Mouse (Mus musculus) CH12.LX (cell line): ENCODE results near the gene Adss. TPM values are rescaled to one million over a fixed set of nuclear protein-coding genes. Genes with fewer than 3 reads are reported as not detected.

ENCODE experiments used
- DNase-seq: peaks from one replicate; pipeline ENCODE4 v3.0.0-alpha.2; 2013; ENCODE audit errors: extremely low read depth
- H3K27ac ChIP-seq: 2 replicates; pipeline ENCODE4 v1.5.1; 2012; ENCODE audit warnings: low read depth, mild to moderate bottlenecking, control low read depth, moderate library complexity; ENCODE audit not compliant: insufficient read depth
- H3K27me3 ChIP-seq: replicated peaks from 2 replicates; pipeline ENCODE3; 2012; ENCODE audit warnings: inconsistent platforms
- H3K36me3 ChIP-seq, 2 experiments: replicated peaks in 1 of 2; 2 replicates each; pipeline versions ENCODE3 to v1.6.1; 2012; ENCODE audit warnings: inconsistent platforms in 1 of 2, low read length in 1 of 2, mild to moderate bottlenecking in 1 of 2, mixed read lengths in 1 of 2, moderate library complexity in 1 of 2; ENCODE audit not compliant: control insufficient read depth in 1 of 2, insufficient read depth in 1 of 2
- H3K4me1 ChIP-seq, 2 experiments: 2 replicates each; pipeline ENCODE4 v1.6.1; 2012; ENCODE audit warnings: inconsistent platforms in 1 of 2, moderate library complexity in 1 of 2; ENCODE audit not compliant: insufficient read depth in 2 of 2, control insufficient read depth in 1 of 2
- H3K4me2 ChIP-seq: 2 replicates; pipeline ENCODE4 v1.6.1; 2012; ENCODE audit warnings: low read depth, mild to moderate bottlenecking, control low read depth; ENCODE audit not compliant: poor library complexity, insufficient read depth, severe bottlenecking
- H3K4me3 ChIP-seq, 3 experiments: fragments of 150-350 bp in 1 of 3; sonication (generic) in 1 of 3; replicated peaks in 1 of 3; 2 replicates each; pipeline versions ENCODE3 to v1.5.1; 2011 to 2012; ENCODE audit warnings: low read depth in 2 of 3, low read length in 2 of 3, mild to moderate bottlenecking in 2 of 3, moderate library complexity in 2 of 3, control low read depth in 1 of 3, improper control_type of control experiment in 1 of 3, inconsistent platforms in 1 of 3, mixed read lengths in 1 of 3; ENCODE audit not compliant: poor library complexity in 1 of 3
- H3K79me2 ChIP-seq: replicated peaks from 2 replicates; pipeline ENCODE4 v1.6.1; 2012; ENCODE audit warnings: mild to moderate bottlenecking, moderate library complexity; ENCODE audit not compliant: control insufficient read depth, poor library complexity, insufficient read depth, severe bottlenecking; ENCODE audit errors: extremely low read depth
- H3K9ac ChIP-seq: 2 replicates; pipeline ENCODE4 v1.6.1; 2012; ENCODE audit warnings: low read depth, mild to moderate bottlenecking, control low read depth, moderate library complexity; ENCODE audit not compliant: insufficient read depth
- H3K9me3 ChIP-seq: replicated peaks from 2 replicates; pipeline ENCODE3; 2012; ENCODE audit warnings: low read length, inconsistent platforms, mixed read lengths
- BHLHE40 ChIP-seq: IDR thresholded peaks from 2 replicates; pipeline ENCODE4 v1.6.1; 2011; ENCODE audit warnings: mild to moderate bottlenecking, low read depth, low read length, improper control_type of control experiment
- CHD1 ChIP-seq: IDR thresholded peaks from 2 replicates; pipeline ENCODE4 v1.6.1; 2012; ENCODE audit warnings: low read depth, low read length, improper control_type of control experiment, inconsistent platforms
- CHD2 ChIP-seq: IDR thresholded peaks from 2 replicates; pipeline ENCODE4 v1.6.1; 2011; ENCODE audit warnings: low read length, improper control_type of control experiment
- CTCF ChIP-seq, 2 experiments: IDR thresholded peaks in 1 of 2; conservative IDR thresholded peaks in 1 of 2; 2 replicates each; pipeline ENCODE4 v1.5.1; 2011 to 2012; ENCODE audit warnings: low read depth in 2 of 2, low read length in 2 of 2, improper control_type of control experiment in 1 of 2, inconsistent platforms in 1 of 2, mild to moderate bottlenecking in 1 of 2, moderate library complexity in 1 of 2
- E2F4 ChIP-seq: IDR thresholded peaks from 2 replicates; pipeline ENCODE4 v1.6.1; 2011; ENCODE audit warnings: low read depth, low read length, improper control_type of control experiment; ENCODE audit not compliant: insufficient replicate concordance
- ELF1 ChIP-seq: IDR thresholded peaks from 2 replicates; pipeline ENCODE4 v1.6.1; 2014; ENCODE audit warnings: low read depth, mild to moderate bottlenecking, inconsistent platforms, low read length, improper control_type of control experiment
- EP300 ChIP-seq: IDR thresholded peaks from 2 replicates; pipeline ENCODE4 v1.6.1; 2011; ENCODE audit warnings: low read length, improper control_type of control experiment
- ETS1 ChIP-seq: conservative IDR thresholded peaks from 2 replicates; pipeline ENCODE4 v1.6.1; 2012; ENCODE audit warnings: low read depth, mild to moderate bottlenecking, inconsistent platforms, low read length, improper control_type of control experiment, moderate library complexity
- JUN ChIP-seq: IDR thresholded peaks from 2 replicates; pipeline ENCODE4 v1.6.1; 2011; ENCODE audit warnings: low read depth, mild to moderate bottlenecking, low read length, improper control_type of control experiment, moderate library complexity; ENCODE audit not compliant: insufficient read depth
- KAT2A ChIP-seq: IDR thresholded peaks from 2 replicates; pipeline ENCODE4 v1.6.1; 2012; ENCODE audit warnings: low read length, improper control_type of control experiment, inconsistent platforms; ENCODE audit not compliant: insufficient replicate concordance
- MAFK ChIP-seq: IDR thresholded peaks from 2 replicates; pipeline ENCODE4 v1.6.1; 2011; ENCODE audit warnings: low read length, improper control_type of control experiment; ENCODE audit not compliant: insufficient replicate concordance
- MAZ ChIP-seq: IDR thresholded peaks from 2 replicates; pipeline ENCODE4 v1.6.1; 2012; ENCODE audit warnings: low read depth, mild to moderate bottlenecking, inconsistent platforms, low read length, improper control_type of control experiment, moderate library complexity
- MEF2A ChIP-seq: IDR thresholded peaks from 2 replicates; pipeline ENCODE4 v1.6.1; 2014; ENCODE audit warnings: low read depth, mild to moderate bottlenecking, inconsistent platforms, low read length, improper control_type of control experiment, borderline replicate concordance
- MXI1 ChIP-seq: IDR thresholded peaks from 2 replicates; pipeline ENCODE4 v1.6.1; 2011; ENCODE audit warnings: mild to moderate bottlenecking, low read depth, low read length, improper control_type of control experiment
- NELFE ChIP-seq: IDR thresholded peaks from 2 replicates; pipeline ENCODE4 v1.6.1; 2011; ENCODE audit warnings: low read depth, low read length, improper control_type of control experiment
- POLR2A ChIP-seq: IDR thresholded peaks from 2 replicates; pipeline ENCODE4 v1.6.1; 2011; ENCODE audit warnings: low read depth, mild to moderate bottlenecking, improper control_type of control experiment, low read length
- POLR2AphosphoS2 ChIP-seq: IDR thresholded peaks from 2 replicates; pipeline ENCODE4 v1.6.1; 2011; ENCODE audit warnings: low read depth, low read length, improper control_type of control experiment
- RCOR1 ChIP-seq: conservative IDR thresholded peaks from 2 replicates; pipeline ENCODE4 v1.6.1; 2012; ENCODE audit warnings: low read depth, mild to moderate bottlenecking, inconsistent platforms, low read length, improper control_type of control experiment
- SMC3 ChIP-seq: IDR thresholded peaks from 2 replicates; pipeline ENCODE4 v1.6.1; 2011; ENCODE audit warnings: low read depth, low read length, improper control_type of control experiment
- ZC3H11A ChIP-seq: IDR thresholded peaks from 2 replicates; pipeline ENCODE4 v1.6.1; 2012; ENCODE audit warnings: low read depth, mild to moderate bottlenecking, inconsistent platforms, low read length, improper control_type of control experiment
- ZKSCAN1 ChIP-seq: IDR thresholded peaks from 2 replicates; pipeline ENCODE4 v1.6.1; 2012; ENCODE audit warnings: low read depth, inconsistent platforms, low read length, improper control_type of control experiment, borderline replicate concordance
- ZMIZ1 ChIP-seq: IDR thresholded peaks from 2 replicates; pipeline ENCODE4 v1.6.1; 2012; ENCODE audit warnings: low read depth, mild to moderate bottlenecking, inconsistent platforms, low read length, improper control_type of control experiment
- dilution Hi-C: fragments of 300-500 bp; cut with MboI; formaldehyde crosslinking; loops from 2 replicates; pipeline ENCODE4 v1.14.3; 2020; ENCODE audit warnings: low sequenced_read_pairs; ENCODE audit not compliant: extremely low pct_unique_long_range_greater_than_20kb, extremely low pct_ligation_motif_present
- in situ Hi-C: fragments of 300-500 bp; cut with MboI; formaldehyde crosslinking; loops from 3 replicates; pipeline ENCODE4 v1.14.3; 2019; ENCODE audit warnings: low sequenced_read_pairs, low pct_ligation_motif_present, low pct_unique_long_range_greater_than_20kb, mixed read lengths
- polyA plus RNA-seq: library from polyadenylated mRNA; unstranded; fragments of >175 nt; gene quantifications from 2 replicates; pipeline ENCODE4 v1.2.1, GENCODE M21; 2012; ENCODE audit warnings: low read depth; ENCODE audit not compliant: insufficient read length
- total RNA-seq, 2 experiments: library from RNA; depleted of rRNA; stranded (reverse); fragments of 300-350 nt in 1 of 2; fragments of >200 nt in 1 of 2; gene quantifications; 2 replicates each; pipeline ENCODE4 v1.2.3; 2012 to 2014

The Adss gene
- total and polyA plus RNA-seq, 3 experiments = 45.2 to 105 (median 95.5) TPM

DNA sequence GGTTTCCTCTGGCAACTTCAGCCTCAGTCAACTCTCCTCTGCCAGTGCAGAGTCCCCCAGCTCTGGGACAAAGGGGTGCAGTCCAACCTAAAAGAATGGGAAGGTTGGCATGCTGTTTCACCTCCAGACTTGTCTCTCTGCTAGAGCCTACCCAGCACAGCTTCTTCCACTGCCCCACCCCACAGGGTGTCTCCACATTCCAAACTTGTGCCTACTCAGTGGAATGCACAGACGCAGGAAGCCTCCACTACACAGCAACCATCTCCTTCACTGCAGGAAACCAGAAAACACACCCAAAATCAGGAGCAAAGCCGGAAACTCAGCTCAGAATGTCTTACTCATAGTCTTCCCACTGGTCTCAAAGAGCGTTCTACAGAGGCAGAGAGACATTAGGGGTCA is 77.3 kb downstream of the Adss start:
- H3K4me3 ChIP-seq = no peak overlapping the region
- in situ Hi-C loops (no loop called here), dilution Hi-C loops (no loop called here)
- H3K36me3 ChIP-seq = no peaks in the 10 kb centered on the region
- no peak overlapping the region for H3K4me2 ChIP-seq
- no peaks in the 10 kb centered on the region for H3K4me1 ChIP-seq
- TF ChIP-seq E2F4 = no peak
- TF ChIP-seq POLR2A = no peak
- H3K27me3 ChIP-seq = no peaks in the 10 kb centered on the region
- H3K79me2 ChIP-seq = no peaks in the 10 kb centered on the region
- H3K9ac ChIP-seq = no peak overlapping the region
- no peak for DNase-seq
- no peak overlapping the region for H3K27ac ChIP-seq
- no peaks in the 10 kb centered on the region for H3K9me3 ChIP-seq

DNA sequence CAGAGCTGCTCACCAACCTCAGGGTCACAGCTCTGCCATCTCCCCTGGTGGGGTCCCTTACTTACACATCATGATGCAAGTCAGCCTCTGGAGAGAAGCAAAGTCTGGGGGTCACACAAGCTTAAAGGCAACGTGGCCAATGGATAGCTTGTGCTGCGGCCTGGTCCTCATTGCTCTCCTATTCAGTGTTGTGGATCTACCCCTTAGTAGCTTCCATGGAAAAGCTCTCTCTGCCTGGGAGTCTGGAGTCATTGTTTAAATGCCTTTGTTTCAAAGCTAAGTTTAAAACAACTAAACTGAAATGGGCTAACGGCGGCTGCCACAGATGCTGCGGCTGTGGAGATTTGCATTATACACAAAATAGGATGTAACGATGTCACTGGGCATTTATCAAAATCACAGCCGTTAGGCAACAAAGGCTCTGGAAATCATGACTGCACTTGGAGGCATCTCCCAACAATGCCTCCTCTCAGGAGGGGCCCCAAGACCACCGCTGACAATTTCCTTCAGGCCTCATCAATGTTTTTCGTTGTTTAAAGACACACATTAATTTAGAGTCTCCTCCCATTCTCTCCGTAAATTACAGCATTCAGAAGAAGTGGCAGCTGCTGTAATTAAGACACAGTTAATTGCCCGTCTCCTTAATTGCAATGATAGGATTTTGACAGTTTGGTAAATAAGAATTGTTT is 77.8 kb downstream of the Adss start:
- in situ Hi-C loops = no loop called here
- dilution Hi-C loops = no loop called here
- H3K36me3 ChIP-seq = no peaks in the 10 kb centered on the region
- H3K27me3 ChIP-seq = no peaks in the 10 kb centered on the region
- no peak overlapping the region for H3K4me3 ChIP-seq
- H3K9ac ChIP-seq = no peak overlapping the region
- no peak overlapping the region for H3K27ac ChIP-seq
- H3K4me2 ChIP-seq = no peak overlapping the region
- no peak for TF ChIP-seq ELF1
- no peak for TF ChIP-seq MAZ
- TF ChIP-seq CTCF (conservative IDR thresholded peaks at IDR 0.05 in 1 of 2, IDR thresholded peaks at IDR 0.05 in 1 of 2; ENCODE audit: low read depth in 2 of 2, low read length in 2 of 2) = no peak
- no peak for TF ChIP-seq POLR2A
- DNase-seq = no peak
- no peaks in the 10 kb centered on the region for H3K79me2 ChIP-seq
- no peaks in the 10 kb centered on the region for H3K9me3 ChIP-seq
- H3K4me1 ChIP-seq = no peaks in the 10 kb centered on the region

DNA sequence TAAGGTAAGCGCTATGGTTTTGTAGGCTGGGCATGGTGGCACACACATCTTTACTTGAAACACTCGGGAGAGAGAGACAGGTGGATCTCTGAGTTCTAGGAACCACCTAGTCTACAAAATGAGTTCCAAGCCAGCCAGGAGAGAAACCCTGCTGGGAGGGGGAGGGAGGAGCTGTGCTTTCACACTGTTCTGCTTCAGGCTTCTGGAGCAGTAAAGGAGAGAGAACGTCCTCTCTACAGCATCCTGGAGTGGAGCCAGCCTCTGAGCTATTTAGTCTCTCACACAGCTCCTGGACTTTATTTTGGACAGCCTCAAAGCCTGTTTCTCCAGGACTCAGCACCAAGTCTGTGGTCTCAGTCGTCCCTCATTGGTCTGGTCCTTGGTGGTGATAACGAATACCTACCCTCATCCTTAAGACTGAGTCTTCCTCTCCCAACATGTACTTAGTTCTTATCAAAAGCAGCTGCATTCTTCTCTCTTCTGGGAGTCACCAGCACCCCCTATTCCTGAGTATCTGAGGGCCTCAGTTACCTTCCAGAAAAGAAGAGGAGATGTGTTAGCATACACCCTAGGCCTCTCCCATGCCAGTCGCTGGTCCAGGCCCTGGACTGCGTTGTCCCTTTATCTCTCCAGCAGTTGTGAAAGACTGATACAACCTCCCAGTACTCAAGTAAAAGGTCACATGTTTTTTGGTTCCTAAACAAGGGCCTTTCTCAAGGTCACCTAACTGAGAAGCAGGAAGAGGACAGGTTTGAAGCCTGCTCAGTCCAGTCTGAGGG is 79.1 kb downstream of the Adss start:
- H3K4me2 ChIP-seq = no peak overlapping the region
- no peaks in the 10 kb centered on the region for H3K36me3 ChIP-seq
- dilution Hi-C loops (no loop called here), in situ Hi-C loops (no loop called here)
- H3K79me2 ChIP-seq = no peaks in the 10 kb centered on the region
- no peaks in the 10 kb centered on the region for H3K27me3 ChIP-seq
- no peak overlapping the region for H3K9ac ChIP-seq
- TF ChIP-seq CHD2 = no peak
- TF ChIP-seq RCOR1 = no peak
- TF ChIP-seq ETS1 = no peak
- no peak for TF ChIP-seq ZMIZ1
- TF ChIP-seq CHD1 = no peak
- TF ChIP-seq KAT2A = no peak
- no peak for TF ChIP-seq NELFE
- no peak for TF ChIP-seq SMC3
- no peak for TF ChIP-seq JUN
- TF ChIP-seq MXI1 = no peak
- TF ChIP-seq CTCF (conservative IDR thresholded peaks at IDR 0.05 in 1 of 2, IDR thresholded peaks at IDR 0.05 in 1 of 2; ENCODE audit: low read depth in 2 of 2, low read length in 2 of 2) = no peak
- no peak for TF ChIP-seq POLR2AphosphoS2
- TF ChIP-seq MAFK = no peak
- no peak for TF ChIP-seq BHLHE40
- no peak for TF ChIP-seq ZC3H11A
- no peak for TF ChIP-seq MEF2A
- no peak for TF ChIP-seq EP300
- TF ChIP-seq ZKSCAN1 = no peak
- no peak overlapping the region for H3K4me3 ChIP-seq
- H3K4me1 ChIP-seq = no peaks in the 10 kb centered on the region
- no peaks in the 10 kb centered on the region for H3K9me3 ChIP-seq
- no peak for DNase-seq
- H3K27ac ChIP-seq = no peak overlapping the region
